Mouse (Mus musculus) liver, embryonic 14.5 days (tissue): Measurements from ENCODE around the gene Gpr45.

Experiments used
- CTCF ChIP-seq: IDR thresholded peaks from 2 replicates; pipeline ENCODE4 v1.5.1; 2016; ENCODE audit warnings: antibody characterized with exemption, low read depth, control low read depth
- EP300 ChIP-seq: IDR thresholded peaks from 2 replicates; pipeline ENCODE4 v1.6.1; 2016; ENCODE audit warnings: antibody characterized with exemption, low read depth

- TF ChIP-seq EP300 (no peak), CTCF (no peak)
These were observed 119.4 kb downstream of the Gpr45 start for GRCm38 (mm10) chr1:43072028-43072427.
